ENCODE assay signal across 10 mouse cellular contexts in genomic region chr16:25220552-25220951, GRCm38 (mm10).
DNase-seq lines count a peak whose midpoint lies in the region; ATAC-seq and TF ChIP-seq lines count a peak whose summit lies in the region.
"Had no signal": no experiment of that assay in that cellular context is flagged by ENCODE, and none has a peak within 500 bp of the region (broad histone marks: within the 10 kb centered on the region; RNA-seq: fewer than 3 reads in every experiment).

No protein-coding gene starts in this region.

- H3K4me3 ChIP-seq in lung, adult 2 months (replicated peaks; ENCODE audit: extremely low read depth, low read depth, low read length) = no peak overlapping the region
- no peak overlapping the region for H3K4me3 ChIP-seq in lung, postnatal 0 days (ENCODE audit: low read depth, low read length)
- H3K4me3 ChIP-seq: limb, embryonic 12.5 days had no signal

- ATAC-seq in lung, postnatal 0 days = no peak
- ATAC-seq in megakaryocyte-erythroid progenitor cell, adult 5-6 weeks (replicated peaks; ENCODE audit: low FRiP score, low TSS enrichment, poor library complexity, severe bottlenecking) = no peak
- ATAC-seq: forebrain, embryonic 16.5 days had no signal

- H3K4me1 ChIP-seq in lung, adult 2 months (ENCODE audit: control insufficient read depth, insufficient read depth, low read length) = no peaks in the 10 kb centered on the region
- H3K4me1 ChIP-seq in lung, postnatal 0 days (ENCODE audit: insufficient read depth, low read depth, low read length) = no peaks in the 10 kb centered on the region
- H3K4me1 ChIP-seq: limb, embryonic 12.5 days had no signal

- TF ChIP-seq EP300 in lung, postnatal 0 days (IDR thresholded peaks at IDR 0.05) = no peak

- H3K9ac ChIP-seq in lung, postnatal 0 days (replicated peaks; ENCODE audit: low read depth) = no peak overlapping the region
- H3K9ac ChIP-seq: limb, embryonic 12.5 days had no signal

- peak; percentile 3 for DNase-seq in lung, adult 2 months
- DNase-seq in lung, postnatal 0 days (ENCODE audit: low spot score) = no peak
- DNase-seq in adrenal gland, postnatal 36 days = peak; percentile 87 to 88
- peak; percentile 21 for DNase-seq in heart, postnatal 25 days (ENCODE audit: low spot score)
- peak; percentile 40 for DNase-seq in testis, postnatal 10 days (ENCODE audit: low spot score)
- no peak for DNase-seq in thymus, postnatal 14 days
- DNase-seq: lung, postnatal 10 days had no signal

- H3K36me3 ChIP-seq in lung, postnatal 0 days (ENCODE audit: insufficient read depth, low read length) = no peaks in the 10 kb centered on the region
- H3K36me3 ChIP-seq: limb, embryonic 12.5 days had no signal

- no peaks in the 10 kb centered on the region for H3K9me3 ChIP-seq in lung, postnatal 0 days (ENCODE audit: low read length)
- H3K9me3 ChIP-seq: limb, embryonic 12.5 days had no signal

- H3K4me2 ChIP-seq in lung, postnatal 0 days (replicated peaks; ENCODE audit: low read depth, low read length) = no peak overlapping the region
- H3K4me2 ChIP-seq: limb, embryonic 12.5 days had no signal

- TF ChIP-seq POLR2A in lung, adult 2 months (IDR thresholded peaks at IDR 0.05; ENCODE audit: borderline replicate concordance, extremely low read depth, low read depth, low read length) = no peak

- WGBS in lung, adult 2 months = 62% methylated on average over 6 of the region's 6 CpGs
- WGBS in lung, postnatal 0 days = 79% methylated on average over 6 of the region's 6 CpGs

- no peaks in the 10 kb centered on the region for H3K27me3 ChIP-seq in lung, postnatal 0 days (replicated peaks; ENCODE audit: insufficient read depth, low read length)
- H3K27me3 ChIP-seq: limb, embryonic 12.5 days had no signal

- no peak for TF ChIP-seq CTCF in lung, adult 2 months (IDR thresholded peaks at IDR 0.05; ENCODE audit: insufficient read depth, low read length)
- no peak for TF ChIP-seq CTCF in lung, postnatal 0 days (IDR thresholded peaks at IDR 0.05)

- intact Hi-C loops in heart, postnatal 25 days (cut with DNase I) = no loop called here

- no peak overlapping the region for H3K27ac ChIP-seq in lung, postnatal 0 days (ENCODE audit: low read length)
- H3K27ac ChIP-seq: limb, embryonic 12.5 days had no signal

Comparison
In these comparisons a context has a peak if more than half of its experiments do, and no peak if none do; other contexts are left out.
1. DNase-seq: peak in lung, adult 2 months (single experiment), adrenal gland, postnatal 36 days (2 of 2), heart, postnatal 25 days (single experiment) and testis, postnatal 10 days (single experiment); none in lung, postnatal 0 days (single experiment) and thymus, postnatal 14 days (single experiment).